Mouse (Mus musculus) ES-Bruce4 (cell line): Measurements from ENCODE around the gene Specc1.

Experiments used
- CTCF ChIP-seq: IDR thresholded peaks from one replicate; pipeline ENCODE4 v1.8.1; 2011; ENCODE audit warnings: low read depth, low read length
- POLR2A ChIP-seq: IDR thresholded peaks from one replicate; pipeline ENCODE4 v1.8.1; 2011; ENCODE audit warnings: low read length; ENCODE audit not compliant: insufficient read depth

- TF ChIP-seq POLR2A, result no peak
- TF ChIP-seq CTCF, result no peak
Observed at GRCm38 (mm10) chr11:62065655-62066054, 109.1 kb downstream of the Specc1 start.
